Mouse (Mus musculus) embryo, embryonic 10.5 days (tissue): ENCODE data around the gene Acss1.
A peak's percentile ranks its signal among the peaks of the same experiment; 100 is the strongest.

Experiments used
- DNase-seq: peaks from one replicate; pipeline ENCODE4 v3.0.0-alpha.2; 2015; ENCODE audit warnings: low spot score

The Acss1 gene

GRCm38 (mm10) chr2:150665534-150666451, 2.5 kb downstream of the Acss1 start:
- peak; percentile 21 for DNase-seq

DNA sequence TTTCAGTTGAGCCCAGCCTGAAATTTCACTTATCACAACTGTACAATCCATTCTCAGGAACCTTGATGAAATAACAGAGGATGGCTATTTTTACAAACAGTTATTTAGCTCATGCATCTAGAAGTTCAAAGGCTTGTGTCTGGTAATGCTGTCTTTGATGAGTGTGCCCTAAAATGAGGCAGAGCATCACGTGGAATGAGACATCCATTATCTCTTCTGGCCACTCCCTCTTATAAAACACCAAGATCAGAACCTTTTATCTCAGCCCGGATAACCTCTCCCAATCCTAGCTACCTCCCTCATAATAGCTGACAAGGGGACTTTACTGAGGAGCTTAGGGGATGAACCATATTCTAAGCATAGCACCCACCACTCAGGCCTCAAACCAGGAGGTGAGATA, 3.3 kb downstream of the Acss1 start:
- DNase-seq: no peak

GRCm38 (mm10) chr2:150664152-150664920, 4.0 kb downstream of the Acss1 start:
- DNase-seq: no peak

DNA sequence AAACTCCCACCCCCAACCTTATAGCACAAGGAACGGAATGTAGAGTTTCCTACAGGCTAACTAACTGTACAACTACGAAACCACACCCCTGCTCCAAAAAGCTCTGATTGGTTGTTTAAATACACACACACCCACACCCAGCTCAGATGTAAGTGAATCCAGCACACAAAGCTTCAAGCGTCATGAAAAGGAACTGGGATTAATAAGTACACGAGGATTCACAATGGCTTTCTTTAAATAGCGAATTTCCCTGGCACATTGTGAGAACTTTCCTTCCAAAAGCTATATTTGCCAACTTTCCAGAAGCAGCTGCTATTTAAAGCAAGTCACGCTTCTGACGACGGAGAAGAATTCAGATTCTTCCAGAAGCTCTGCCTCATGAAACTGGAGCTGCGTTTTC, 5.0 kb downstream of the Acss1 start:
- DNase-seq: no peak

- no peak for DNase-seq
These were observed 6.3 kb downstream of the Acss1 start for GRCm38 (mm10) chr2:150662007-150662406.

DNA sequence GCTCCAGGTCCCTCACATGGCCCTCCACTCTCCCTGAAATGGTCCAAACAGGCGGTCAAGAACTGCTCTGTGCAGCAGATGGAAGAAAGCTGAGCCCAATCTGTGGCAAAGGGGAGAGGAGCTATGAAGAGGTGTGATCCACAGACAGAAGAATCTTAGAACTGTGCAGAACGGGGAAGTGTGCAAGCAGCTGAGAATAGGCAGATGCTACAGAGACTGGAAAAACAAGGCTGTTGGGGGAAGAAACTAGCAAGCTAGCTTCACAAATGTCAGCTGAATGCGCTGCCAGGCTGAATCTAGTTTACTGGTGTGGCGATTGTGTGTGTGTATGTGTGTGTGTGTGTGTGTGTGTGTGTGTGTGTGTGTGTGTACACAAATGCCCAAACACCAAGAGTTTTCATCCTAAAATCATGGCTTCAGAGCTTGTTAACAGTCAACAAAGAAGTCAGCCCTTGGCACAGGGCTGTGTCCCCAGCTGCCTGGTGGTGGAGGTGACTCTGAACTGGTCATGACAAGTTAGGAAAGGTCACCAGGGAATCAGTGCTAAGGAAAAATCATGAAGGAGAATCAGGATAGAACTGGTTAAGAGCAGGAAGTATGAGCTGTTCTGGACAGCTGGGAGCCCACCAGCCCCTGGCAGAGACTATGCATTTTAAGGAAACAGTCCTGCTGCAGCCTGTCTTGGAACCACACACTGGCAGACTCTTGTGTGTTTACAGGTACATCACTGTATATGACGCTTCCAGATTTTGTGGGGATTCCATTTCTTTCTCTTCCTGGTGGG, 7.4 kb downstream of the Acss1 start:
- no peak for DNase-seq

DNA sequence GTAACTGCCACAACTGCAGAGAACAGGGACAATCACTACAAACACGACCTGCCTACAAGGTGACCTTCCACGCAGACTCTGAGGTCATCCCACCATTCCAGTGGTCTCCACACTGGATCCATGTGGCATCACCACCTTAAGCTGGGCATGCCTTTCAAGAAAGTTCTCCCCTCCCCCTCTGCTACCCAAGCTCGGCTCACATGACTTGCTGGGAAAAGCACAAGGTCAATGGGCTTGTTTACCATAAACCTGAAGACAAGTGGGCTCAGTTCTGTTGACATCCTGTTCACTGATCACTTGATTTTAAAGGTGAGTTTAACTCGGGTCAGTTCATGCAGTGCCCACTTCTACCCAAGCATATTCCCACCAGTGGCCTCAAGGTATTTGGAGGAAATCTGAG, 8.3 kb downstream of the Acss1 start:
- no peak for DNase-seq

DNA sequence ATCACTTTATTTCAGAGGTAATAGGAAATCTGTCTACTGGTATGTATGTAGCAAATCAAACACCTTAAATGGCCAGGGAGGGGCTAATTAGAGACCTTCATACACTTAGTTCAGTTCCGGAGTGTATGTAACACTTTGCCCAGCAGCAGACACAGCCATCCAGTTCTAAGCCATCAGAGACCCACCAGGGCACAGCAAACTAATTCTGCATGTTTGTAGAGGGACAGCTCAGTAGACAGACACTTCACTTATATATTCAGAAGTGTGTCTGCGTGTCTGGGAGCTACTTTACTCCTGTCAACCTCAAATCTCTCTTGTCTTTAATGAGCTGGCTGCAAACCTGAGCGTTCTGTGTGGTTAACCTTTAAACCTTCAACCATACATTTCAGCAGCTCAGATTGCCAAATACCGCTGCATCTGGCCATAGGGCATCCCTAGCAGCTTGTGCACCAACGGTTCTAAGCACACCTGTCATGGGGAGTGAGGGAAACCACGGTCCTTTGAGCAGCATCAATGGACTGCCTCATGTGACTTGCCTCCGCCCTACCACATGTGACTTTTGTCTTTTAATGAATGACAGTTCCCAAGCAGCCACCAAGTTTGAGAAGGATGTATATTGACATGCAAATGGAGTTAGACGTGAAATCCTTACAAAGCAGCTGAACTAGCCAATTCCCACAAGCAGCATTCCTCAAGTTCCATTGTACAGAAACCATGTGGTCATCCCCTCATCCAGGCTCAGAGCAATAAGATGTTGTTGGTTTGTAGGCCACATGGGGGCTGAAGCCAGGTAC, 11.1 kb downstream of the Acss1 start:
- peak; percentile 33 for DNase-seq

DNA sequence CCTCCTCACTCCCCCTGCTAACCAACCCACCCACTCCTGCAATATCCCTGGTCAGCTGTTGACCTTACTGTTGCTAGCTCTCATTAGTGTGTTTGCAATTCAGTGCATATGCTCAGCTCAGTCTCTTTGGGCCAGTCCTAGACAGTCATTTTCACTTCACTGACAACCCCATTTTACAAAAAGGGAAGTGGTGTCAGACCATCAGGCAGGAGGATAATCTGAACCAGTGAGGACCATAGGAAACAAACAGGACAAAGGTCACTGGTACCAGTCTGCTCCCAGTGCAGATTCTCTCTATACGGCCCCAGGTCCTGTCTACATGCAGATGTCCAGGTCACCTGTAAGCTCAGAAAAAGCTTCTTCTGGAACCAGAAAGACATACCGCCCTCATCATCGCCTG, 12.2 kb downstream of the Acss1 start:
- no peak for DNase-seq

- DNase-seq: no peak
These were observed 13.0 kb downstream of the Acss1 start for GRCm38 (mm10) chr2:150655290-150655689.

- DNase-seq: no peak
These were observed 13.5 kb downstream of the Acss1 start for GRCm38 (mm10) chr2:150654814-150655213.

DNA sequence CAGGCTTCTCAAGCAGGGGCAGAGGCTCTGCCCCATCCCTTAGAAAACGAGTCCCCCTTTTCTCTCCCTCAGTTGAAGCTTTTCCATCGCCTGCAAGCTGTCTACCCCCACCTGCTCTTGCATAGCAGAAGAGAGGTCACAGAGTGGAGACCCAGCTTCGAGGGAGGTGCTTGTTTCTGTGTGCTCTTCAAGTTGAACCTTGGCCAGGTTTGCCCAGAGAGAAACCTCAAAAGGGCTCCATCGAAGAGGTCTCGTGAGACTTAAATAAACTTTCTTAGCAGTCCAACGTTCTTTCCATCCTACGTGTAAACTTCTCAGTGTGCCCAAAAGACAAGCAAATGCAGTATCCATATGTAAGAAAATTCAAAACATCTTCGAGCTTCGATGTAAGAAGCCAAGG, 16.9 kb downstream of the Acss1 start:
- DNase-seq: no peak

DNA sequence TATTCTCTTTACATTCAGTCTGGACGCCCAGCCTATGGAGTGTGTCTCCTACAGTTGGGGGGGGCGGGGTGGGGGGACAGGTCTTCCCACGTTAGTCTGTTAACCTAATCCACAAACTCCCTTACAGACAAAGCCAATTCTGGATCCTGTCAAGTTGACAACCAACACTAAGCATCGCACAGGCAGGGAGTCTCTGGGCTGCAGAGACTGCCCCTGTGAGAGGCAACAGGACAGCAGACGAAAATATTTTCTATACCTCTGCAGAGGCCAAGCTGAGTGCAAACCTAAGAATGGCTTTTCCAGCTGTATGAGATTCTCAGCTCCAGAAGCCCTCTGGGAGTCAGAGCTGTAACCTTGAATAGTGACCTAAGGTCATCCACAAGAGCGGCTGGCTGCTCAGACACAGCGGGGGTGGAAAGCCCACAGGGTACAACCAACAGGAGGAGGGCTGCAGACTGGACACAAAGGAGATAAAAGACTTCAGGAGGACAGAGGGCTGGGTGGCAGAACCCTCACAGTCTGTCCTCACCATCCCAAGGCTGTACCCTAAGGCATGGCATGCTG, 17.7 kb downstream of the Acss1 start:
- DNase-seq: peak; percentile 61

DNA sequence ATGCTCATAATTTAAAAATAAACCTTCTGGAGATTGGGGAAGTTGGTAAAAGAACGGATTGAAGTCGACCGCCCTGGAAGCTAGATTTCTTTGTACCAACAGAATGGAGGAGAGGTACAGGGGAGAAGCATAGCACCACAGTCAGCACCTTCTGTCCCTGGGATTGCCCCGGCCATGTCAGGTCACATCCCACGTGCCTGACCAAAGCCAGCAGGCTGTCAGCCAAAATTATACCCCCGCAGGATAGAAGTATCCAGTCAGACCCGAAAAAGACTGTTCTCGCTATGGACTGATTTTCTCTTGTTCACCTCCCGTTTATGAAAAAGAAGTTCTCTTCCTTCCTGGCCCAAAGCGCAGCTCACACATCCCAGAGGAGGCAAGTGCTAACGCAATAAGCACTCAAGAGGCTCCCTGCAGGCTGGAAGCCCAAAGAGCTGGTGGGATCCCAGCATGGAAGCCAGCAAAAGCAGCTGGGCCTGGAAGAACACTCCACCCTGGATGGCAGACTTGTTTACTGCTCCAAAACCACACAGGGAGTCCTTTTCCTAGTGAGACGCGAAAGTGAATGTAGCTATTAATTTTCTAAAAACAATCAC, 19.9 kb downstream of the Acss1 start:
- DNase-seq: no peak

GRCm38 (mm10) chr2:150647681-150648299, 20.5 kb downstream of the Acss1 start:
- no peak for DNase-seq

DNA sequence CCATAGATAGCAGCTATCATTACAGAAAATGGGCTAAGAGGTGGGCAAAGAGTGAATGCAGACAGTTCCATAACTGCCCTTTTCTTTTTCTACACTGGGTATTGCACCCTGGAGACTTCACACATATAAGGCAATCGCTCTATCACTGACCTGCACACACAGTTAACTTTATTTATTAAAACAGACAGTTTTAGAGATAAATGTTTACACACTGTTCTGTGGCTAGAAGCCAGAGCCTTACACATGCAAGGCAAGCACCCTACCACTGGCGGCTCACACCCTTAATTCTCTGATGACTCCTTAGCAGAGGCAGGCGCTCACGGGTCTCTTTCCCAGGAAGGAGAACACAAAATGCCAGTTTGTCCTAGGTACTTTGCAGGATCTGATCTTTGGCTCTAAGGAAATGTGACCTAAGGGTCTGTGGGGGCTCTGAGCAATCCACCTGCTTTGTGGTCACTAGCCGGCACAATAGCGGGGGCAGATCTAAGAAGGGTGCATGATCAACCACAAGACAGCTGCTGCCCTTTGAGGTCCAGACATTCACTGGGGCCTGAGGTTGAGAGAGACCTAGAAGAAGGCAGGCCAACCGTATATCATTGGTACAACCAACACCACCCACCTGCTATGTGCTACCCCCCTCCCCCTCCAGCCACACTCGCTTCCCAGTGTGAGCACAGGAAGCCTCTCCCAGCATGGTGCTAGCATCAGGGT, 21.7 kb downstream of the Acss1 start:
- no peak for DNase-seq

- no peak for DNase-seq
These were observed 23.1 kb downstream of the Acss1 start for GRCm38 (mm10) chr2:150645225-150645624.

- peak; percentile 65 for DNase-seq
These were observed 24.4 kb downstream of the Acss1 start for GRCm38 (mm10) chr2:150643726-150644415.

DNA sequence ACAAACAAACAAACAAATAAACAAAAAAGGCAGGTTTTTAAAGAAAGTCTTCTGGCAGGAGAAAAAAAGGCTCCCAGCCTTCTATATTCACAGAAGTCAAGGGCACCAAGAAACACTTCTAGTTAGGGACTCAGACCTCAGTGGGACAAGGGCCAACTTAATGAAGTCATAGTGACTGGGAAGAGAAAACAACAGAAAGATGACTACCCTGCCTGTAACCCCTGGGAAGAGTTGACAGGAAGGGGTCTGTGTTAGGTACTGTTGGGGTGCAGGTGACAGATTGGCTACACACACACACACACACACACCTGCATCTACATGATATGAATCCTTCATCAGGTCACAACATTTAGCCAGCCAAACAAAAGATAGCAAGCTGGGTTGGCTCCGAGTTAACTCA, 25.1 kb downstream of the Acss1 start:
- DNase-seq: no peak
